Mouse (Mus musculus): ENCODE data around the gene Gm21983. TPM values are rescaled to one million over a fixed set of nuclear protein-coding genes. Genes with fewer than 3 reads are reported as not detected.

Gm21983 gene
- polyA plus RNA-seq, 1 experiment from 2014 or later, result not detected

DNA sequence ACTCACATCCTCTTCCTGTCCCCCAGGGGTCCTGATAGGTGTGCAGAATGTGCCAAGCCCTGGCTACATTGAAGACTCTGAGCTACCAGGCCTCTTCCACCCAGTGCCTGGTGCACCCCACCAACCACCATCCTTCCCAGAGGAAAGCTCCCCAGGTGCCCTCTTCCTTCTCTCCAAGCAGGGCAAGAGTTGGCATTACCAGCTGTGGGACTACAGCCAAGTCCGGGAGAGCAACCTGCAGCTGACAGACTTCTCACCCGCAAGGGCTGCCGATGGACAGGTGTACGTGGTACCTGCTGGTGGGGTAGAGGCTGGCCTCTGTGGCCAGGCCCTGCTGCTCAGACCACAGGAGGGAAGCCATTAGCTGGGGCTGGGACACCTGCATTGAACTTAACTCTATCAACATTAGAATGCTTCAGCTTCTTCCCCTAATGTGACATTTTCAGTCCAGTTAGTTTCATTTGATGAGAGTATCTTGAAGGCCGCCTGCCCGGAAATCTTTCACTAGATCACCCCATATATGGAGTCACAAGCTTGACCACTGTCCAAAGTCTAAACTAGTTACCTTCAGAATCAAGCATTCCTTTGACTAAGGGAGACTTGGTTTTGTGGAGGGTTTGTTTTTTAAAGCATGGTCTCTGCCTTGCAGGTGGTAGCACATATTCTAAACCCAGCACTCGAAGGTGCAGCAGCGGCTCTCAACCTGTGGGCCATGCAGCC is 23.0 kb upstream of the Gm21983 start:
- ATAC-seq, result no peak
- WGBS, result 95% methylated on average over 8 of the region's 8 CpGs

DNA sequence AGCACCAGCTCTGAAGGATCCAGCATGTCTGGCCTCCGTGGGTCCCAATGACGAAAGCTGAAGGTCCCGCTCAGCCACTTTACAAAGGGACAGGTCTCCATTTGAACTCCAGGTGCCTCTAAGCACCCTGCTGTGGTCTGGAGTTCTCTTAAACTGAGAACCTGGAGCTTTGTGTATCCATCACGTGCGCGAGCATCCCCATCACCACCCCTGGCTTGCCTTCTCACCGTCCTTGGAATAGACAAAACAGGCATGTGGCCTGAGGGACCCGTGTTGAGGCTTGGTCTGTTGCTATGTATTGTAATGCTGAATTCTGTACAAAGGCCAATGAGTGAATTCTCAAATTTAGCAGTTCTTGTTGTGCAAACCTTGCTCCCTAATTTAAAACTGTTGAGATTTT is 17.9 kb upstream of the Gm21983 start:
- H3K27me3 ChIP-seq, result no peaks in the 10 kb centered on the region
- no peak overlapping the region for H3K9ac ChIP-seq
- no peaks in the 10 kb centered on the region for H3K9me3 ChIP-seq (replicated peaks)
- no peak overlapping the region for H3K4me3 ChIP-seq
- ATAC-seq, result no peak
- peaks cover 32% of the 10 kb centered on the region for H3K36me3 ChIP-seq (ENCODE audit: poor library complexity, severe bottlenecking)
- no peak overlapping the region for H3K4me2 ChIP-seq
- no peak overlapping the region for H3K27ac ChIP-seq
- peaks cover 19% of the 10 kb centered on the region for H3K4me1 ChIP-seq
- 95% methylated on average over 8 of the region's 8 CpGs for WGBS

More for the DNA sequence above, 23.0 kb upstream of the Gm21983 start:
- H3K9me3 ChIP-seq (replicated peaks), result no peaks in the 10 kb centered on the region
- H3K27ac ChIP-seq, result no peak overlapping the region
- no peak overlapping the region for H3K9ac ChIP-seq
- no peaks in the 10 kb centered on the region for H3K4me1 ChIP-seq
- H3K4me3 ChIP-seq, result no peak overlapping the region
- no peaks in the 10 kb centered on the region for H3K27me3 ChIP-seq
- H3K36me3 ChIP-seq (ENCODE audit: poor library complexity, severe bottlenecking), result peaks cover 62% of the 10 kb centered on the region
- H3K4me2 ChIP-seq, result no peak overlapping the region

DNA sequence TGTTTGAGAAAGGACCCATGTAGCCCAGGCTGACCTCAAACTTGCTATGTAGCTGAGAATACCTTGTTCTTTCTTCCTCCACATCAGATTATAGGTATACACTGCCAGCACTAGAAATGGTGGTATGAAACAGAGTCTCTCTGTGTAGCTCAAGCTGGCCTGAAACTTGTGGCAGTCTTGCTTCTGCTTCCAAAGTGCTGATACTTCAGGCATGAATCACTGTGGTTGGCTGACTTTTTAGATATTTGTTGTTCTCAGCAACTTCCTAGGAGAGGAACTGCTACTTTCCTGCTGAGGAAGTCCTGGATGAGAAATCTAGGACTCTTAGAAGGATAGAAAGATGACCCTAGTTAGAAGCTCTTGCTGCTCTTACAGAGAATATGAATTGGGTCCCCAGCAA is 17.5 kb upstream of the Gm21983 start:
- H3K36me3 ChIP-seq (ENCODE audit: poor library complexity, severe bottlenecking), result peaks cover 32% of the 10 kb centered on the region
- no peak overlapping the region for H3K4me3 ChIP-seq
- H3K27me3 ChIP-seq, result no peaks in the 10 kb centered on the region
- no peak for ATAC-seq
- H3K9ac ChIP-seq, result no peak overlapping the region
- H3K27ac ChIP-seq, result no peak overlapping the region
- H3K4me2 ChIP-seq, result no peak overlapping the region
- H3K4me1 ChIP-seq, result peaks cover 24% of the 10 kb centered on the region
- H3K9me3 ChIP-seq (replicated peaks), result no peaks in the 10 kb centered on the region

DNA sequence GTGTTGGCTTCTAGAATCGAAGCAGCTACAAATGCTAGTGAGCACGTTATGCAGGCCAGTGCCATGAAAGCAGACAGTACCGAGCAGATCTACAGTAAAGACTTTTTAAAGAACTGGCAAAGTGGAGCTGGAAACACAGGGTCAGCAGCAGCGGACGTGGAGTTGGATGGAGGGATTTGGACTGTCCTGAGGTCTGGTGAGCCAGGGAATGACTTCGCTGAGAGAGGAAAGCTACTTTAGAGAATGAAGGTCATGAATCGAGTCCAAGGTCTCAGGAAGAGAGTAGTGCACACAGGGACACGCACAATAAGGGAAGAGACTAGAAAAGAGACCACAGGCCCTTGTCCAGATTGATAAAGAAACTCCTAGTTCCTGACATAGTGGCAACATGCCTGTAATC is 16.7 kb upstream of the Gm21983 start:
- Histone ChIP-seq H3K4me3 (no peak overlapping the region), H3K36me3 (ENCODE audit: poor library complexity, severe bottlenecking) (peaks cover 32% of the 10 kb centered on the region), H3K4me2 (no peak overlapping the region), H3K9me3 (replicated peaks) (no peaks in the 10 kb centered on the region), H3K4me1 (peaks cover 29% of the 10 kb centered on the region), H3K9ac (no peak overlapping the region), H3K27ac (no peak overlapping the region), H3K27me3 (no peaks in the 10 kb centered on the region)
- no peak for ATAC-seq
- 93% methylated on average over 8 of the region's 8 CpGs for WGBS

DNA sequence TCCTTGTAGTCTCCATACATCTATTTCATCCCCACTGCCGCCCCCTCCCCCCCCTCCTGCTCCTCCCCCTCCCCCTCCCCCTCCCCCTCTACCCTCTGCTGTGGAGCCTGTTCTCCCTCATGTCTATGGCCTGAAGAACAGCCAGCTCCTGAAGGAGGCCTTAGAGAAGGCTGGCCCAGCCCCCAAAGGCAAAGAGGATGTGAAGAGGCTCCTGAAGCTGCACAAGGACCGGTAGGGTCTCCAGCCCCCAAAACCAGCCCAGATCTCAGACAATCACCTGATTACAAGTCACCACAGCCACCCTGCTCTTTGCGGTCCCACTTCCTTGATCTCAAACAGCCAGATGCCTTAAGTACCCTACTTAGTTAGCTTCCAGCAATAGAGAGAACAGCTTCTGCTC is 16.2 kb upstream of the Gm21983 start:
- Histone ChIP-seq H3K9ac (no peak overlapping the region), H3K36me3 (ENCODE audit: poor library complexity, severe bottlenecking) (peaks cover 32% of the 10 kb centered on the region), H3K4me2 (0 out of 2 replicates have a peak overlapping the region, but pooled peaks have one; percentile 88), H3K4me3 (no peak overlapping the region), H3K27ac (no peak overlapping the region), H3K4me1 (peaks cover 30% of the 10 kb centered on the region), H3K9me3 (replicated peaks) (no peaks in the 10 kb centered on the region), H3K27me3 (no peaks in the 10 kb centered on the region)
- 90% methylated on average over 3 of the region's 3 CpGs for WGBS
- ATAC-seq, result no peak

DNA sequence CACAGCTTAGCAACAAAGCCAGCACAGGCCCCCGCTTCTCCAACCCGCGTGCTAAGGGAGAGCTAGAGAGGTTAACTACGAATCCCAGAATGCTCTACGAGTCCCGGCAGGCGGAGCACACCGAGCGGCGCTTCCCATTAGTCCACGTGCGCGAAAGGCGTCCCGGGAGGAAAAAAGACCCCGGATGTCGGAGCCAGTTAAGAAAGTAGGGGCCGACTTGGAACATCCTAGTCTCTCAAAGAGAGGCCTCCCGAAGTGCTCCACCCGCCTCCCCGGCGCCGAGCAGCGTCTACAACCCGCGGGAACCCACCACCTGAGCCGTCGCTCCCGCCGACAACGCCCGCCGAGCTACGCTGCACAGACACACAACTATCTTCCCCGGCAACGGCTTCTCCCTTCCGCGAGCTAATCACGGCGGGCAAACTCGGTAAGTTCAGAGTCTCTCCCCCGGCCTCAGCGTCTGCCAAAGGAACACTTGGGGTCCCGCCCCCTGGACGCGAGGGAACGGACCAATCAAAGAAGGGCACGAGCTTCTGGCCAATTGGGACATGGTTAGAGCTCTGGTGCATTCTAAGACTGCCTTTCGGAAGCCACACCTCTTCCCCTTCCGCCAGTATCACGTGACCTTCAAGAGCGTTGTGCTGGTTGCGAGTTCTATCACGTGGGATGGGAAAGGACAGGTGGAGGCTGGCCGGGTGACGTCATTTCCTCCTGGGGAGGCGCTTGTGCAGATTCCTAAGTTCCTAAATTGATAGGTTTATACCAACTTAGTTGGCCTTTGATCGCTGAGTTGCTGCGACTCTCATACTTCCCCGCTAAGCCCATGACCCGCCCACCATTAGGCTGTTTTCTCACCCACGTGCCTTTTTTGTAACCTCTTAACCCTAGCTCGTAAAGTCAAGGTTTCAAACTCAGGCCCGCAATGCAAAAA is 15.1 kb upstream of the Gm21983 start, which contains the start of the genes BC024978 and Snrpa:
BC024978 (plus strand) TSS at position 101 of the 931 bp plus-strand sequence.
Snrpa (minus strand) TSS at position 591 of the 931 bp plus-strand sequence.
- peak; percentile 98 for ATAC-seq
- Histone ChIP-seq H3K27ac (peak within 1 kb of the TSS; percentile 98), H3K9me3 (replicated peaks) (no peaks in the 10 kb centered on the region), H3K4me1 (peaks cover 30% of the 10 kb centered on the region), H3K27me3 (no peaks in the 10 kb centered on the region), H3K4me3 (peak within 1 kb of the TSS; percentile 82), H3K4me2 (peak within 1 kb of the TSS; percentile 88), H3K36me3 (ENCODE audit: poor library complexity, severe bottlenecking) (peaks cover 37% of the 10 kb centered on the region), H3K9ac (peak within 1 kb of the TSS; percentile 86)
- WGBS, result 1% methylated on average over 61 of the region's 64 CpGs

DNA sequence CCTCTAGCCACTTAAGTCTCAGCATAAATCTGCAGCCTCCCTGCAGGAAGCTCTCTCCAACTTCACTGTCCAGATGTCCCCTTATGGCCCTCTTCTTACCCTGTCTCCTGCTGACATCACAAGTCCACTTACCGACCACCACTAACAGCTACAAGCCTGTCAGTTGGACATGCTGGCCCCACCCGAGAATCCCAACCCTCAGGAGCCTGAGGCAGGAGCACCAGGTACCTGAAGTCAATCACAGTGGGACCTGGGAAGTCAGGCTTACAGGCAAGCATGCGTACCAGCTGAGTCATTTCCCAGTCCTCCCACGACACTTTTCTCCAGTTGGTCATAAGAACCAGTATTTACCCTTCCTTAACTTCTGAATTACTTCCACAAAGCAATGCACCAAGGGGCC is 12.8 kb upstream of the Gm21983 start:
- Histone ChIP-seq H3K4me1 (peaks cover 30% of the 10 kb centered on the region), H3K9ac (peak overlapping the region; percentile 27), H3K4me3 (0 out of 2 replicates have a peak overlapping the region, but pooled peaks have one; percentile 9), H3K4me2 (peak overlapping the region; percentile 37), H3K27me3 (no peaks in the 10 kb centered on the region), H3K9me3 (replicated peaks) (no peaks in the 10 kb centered on the region), H3K36me3 (ENCODE audit: poor library complexity, severe bottlenecking) (peaks cover 53% of the 10 kb centered on the region), H3K27ac (no peak overlapping the region)
- 88% methylated on average over 4 of the region's 4 CpGs for WGBS
- no peak for ATAC-seq

DNA sequence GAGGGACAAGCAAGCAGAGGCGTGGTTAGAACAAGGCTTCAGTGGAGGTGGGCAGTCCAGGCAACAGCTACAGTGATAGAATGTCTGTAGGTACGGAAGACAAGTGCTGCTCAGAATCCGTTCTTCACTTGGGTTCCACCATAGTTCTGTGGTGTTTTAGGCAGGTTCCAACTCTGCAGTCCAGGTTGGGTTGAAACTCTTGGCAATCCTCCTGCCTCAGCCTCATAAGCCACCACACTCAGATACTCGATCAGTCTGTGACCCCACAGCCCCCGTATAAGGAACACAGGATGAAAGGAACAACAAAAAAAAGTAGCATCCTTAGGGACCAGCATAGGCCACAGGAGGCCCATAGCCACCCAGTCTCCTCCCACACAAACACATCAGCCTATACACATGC is 11.5 kb upstream of the Gm21983 start:
- 98% methylated on average over 5 of the region's 5 CpGs for WGBS
- Histone ChIP-seq H3K4me2 (no peak overlapping the region), H3K9me3 (replicated peaks) (no peaks in the 10 kb centered on the region), H3K4me1 (peaks cover 30% of the 10 kb centered on the region), H3K27me3 (no peaks in the 10 kb centered on the region), H3K27ac (no peak overlapping the region), H3K36me3 (ENCODE audit: poor library complexity, severe bottlenecking) (peaks cover 66% of the 10 kb centered on the region), H3K9ac (no peak overlapping the region), H3K4me3 (no peak overlapping the region)
- ATAC-seq, result no peak

DNA sequence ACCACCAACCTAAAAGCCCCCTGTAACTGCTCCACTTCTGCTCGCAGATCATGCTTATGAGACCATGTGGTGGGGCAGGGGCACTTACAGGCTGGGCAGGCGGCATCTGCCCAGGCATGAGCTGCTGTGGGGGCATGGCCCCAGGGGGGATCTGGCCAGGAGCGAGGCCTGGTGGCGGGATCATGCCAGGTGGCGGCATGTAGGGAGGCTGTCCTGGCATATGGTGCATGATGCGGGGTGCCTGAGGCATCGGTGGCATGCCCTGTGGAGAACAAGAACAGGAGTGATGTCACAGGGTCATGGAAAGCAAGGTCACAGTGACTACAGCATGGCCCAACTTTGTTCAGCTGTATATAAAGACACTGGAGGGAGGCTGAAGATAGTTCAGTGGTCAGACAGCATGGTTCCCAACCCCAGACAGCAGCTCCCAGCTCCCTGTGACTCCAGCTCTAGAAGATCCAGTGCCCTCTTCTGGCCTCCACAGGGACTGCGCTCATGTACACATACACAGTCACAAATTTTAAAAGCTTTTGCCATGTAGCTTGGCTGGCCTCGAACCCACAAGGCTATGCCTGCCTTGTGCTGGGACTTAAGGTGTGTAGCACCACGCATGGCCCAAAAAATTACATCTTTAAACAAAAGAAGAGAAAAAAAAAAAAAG is 8.5 kb upstream of the Gm21983 start:
- no peak overlapping the region for H3K27ac ChIP-seq
- H3K36me3 ChIP-seq (ENCODE audit: poor library complexity, severe bottlenecking), result peaks cover 97% of the 10 kb centered on the region
- H3K4me2 ChIP-seq, result no peak overlapping the region
- H3K9ac ChIP-seq, result no peak overlapping the region
- H3K4me1 ChIP-seq, result peaks cover 16% of the 10 kb centered on the region
- H3K4me3 ChIP-seq, result no peak overlapping the region
- ATAC-seq, result no peak
- 94% methylated on average over 10 of the region's 10 CpGs for WGBS
- H3K9me3 ChIP-seq (replicated peaks), result no peaks in the 10 kb centered on the region
- H3K27me3 ChIP-seq, result no peaks in the 10 kb centered on the region

DNA sequence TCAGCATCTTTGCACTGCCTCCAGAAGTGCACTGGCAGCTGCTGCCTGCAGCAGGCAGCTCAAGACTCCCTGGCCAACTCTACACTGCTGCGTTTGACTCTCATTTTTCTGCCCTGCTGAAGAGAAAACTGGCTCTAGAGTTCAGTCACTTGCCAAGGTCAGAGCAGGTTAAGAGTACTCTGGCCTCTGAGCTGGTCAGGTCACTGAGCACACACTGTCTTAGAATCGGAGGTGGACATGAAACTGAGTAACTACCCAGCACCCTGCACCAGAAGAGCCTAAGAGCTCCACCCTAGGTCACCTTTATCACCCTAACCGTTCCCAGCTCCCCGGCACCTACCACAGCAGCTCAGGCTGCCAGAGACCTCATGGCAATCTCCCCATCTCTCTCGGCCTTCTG is 5.1 kb upstream of the Gm21983 start:
- WGBS, result 93% methylated on average over 5 of the region's 5 CpGs
- Histone ChIP-seq H3K27ac (no peak overlapping the region), H3K36me3 (ENCODE audit: poor library complexity, severe bottlenecking) (peaks cover 80% of the 10 kb centered on the region), H3K4me3 (no peak overlapping the region), H3K27me3 (no peaks in the 10 kb centered on the region), H3K4me1 (no peaks in the 10 kb centered on the region), H3K4me2 (no peak overlapping the region), H3K9ac (no peak overlapping the region), H3K9me3 (replicated peaks) (no peaks in the 10 kb centered on the region)
- ATAC-seq, result no peak

DNA sequence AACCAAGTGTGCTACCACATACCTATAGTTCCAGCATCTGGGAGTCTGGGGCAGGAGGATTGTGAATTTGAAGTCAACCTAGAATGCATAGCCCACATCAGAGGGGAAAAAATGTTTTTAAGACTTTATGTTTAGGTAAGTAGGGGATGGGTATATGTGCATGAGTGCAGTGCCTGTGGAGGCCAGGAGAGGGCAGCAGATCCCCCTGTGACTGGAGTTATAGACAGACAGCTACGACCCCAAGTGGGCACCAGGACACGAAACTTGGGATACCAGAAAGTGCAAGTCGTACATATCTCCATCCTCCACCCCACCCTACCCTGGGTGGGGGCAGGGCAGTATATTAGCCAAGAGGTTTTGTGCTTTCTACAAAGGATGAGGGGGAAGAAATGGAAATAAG is 4.1 kb upstream of the Gm21983 start:
- Histone ChIP-seq H3K4me1 (peaks cover 4% of the 10 kb centered on the region; the same call in 1 of the 2 replicates), H3K4me2 (no peak overlapping the region), H3K27ac (no peak overlapping the region), H3K36me3 (ENCODE audit: poor library complexity, severe bottlenecking) (peaks cover 70% of the 10 kb centered on the region), H3K9ac (no peak overlapping the region), H3K4me3 (no peak overlapping the region), H3K27me3 (no peaks in the 10 kb centered on the region), H3K9me3 (replicated peaks) (no peaks in the 10 kb centered on the region)
- WGBS, result 69% methylated on average over 3 of the region's 3 CpGs
- no peak for ATAC-seq

DNA sequence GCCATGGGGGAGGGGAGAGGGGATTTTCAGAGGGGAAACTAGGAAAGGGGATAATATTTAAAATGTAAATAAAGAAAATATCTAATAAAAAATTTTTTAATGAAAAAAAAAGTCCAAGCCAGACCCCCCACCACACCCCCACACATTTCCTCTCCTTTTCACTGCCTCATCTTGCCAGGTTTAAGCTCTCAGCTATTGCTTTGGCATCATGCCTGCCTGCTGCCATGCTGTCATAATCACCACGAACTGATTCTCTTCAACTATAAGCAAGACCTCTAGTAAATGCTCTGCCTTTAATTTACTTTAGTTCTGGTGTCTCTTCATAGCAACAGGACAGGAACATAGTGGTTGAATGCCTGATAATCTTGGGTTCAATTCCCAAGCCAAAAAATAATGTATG is 1.6 kb upstream of the Gm21983 start:
- Histone ChIP-seq H3K4me3 (no peak overlapping the region), H3K9ac (no peak overlapping the region), H3K4me1 (peaks cover 17% of the 10 kb centered on the region), H3K27me3 (no peaks in the 10 kb centered on the region), H3K36me3 (ENCODE audit: poor library complexity, severe bottlenecking) (peaks cover 45% of the 10 kb centered on the region), H3K4me2 (no peak overlapping the region), H3K9me3 (replicated peaks) (no peaks in the 10 kb centered on the region), H3K27ac (no peak overlapping the region)
- no peak for ATAC-seq
- 77% methylated on average over 1 of the region's 1 CpGs for WGBS

Measured in forebrain, embryonic 13.5 days (tissue).